Mouse (Mus musculus): ENCODE measurements around the gene Sirpa.

DNA sequence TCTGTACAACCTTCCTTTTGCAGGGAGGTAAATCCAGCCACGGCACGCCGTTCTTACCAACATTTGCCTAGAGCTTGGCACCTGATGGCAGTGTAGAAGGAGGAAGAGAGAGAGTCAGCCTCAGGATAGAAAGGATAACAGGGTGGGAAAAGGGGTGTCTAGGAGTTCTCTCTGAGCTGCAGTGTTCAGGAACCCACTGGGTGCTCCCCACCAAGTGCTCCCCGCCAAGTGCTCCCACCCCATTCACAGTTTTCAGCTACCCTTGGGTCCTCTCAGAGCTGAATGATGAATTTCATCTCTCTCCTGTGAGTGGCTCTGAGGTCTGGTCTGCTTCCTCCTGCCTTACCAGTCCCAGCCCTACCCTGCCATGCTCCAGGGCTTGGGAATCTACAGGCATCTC is 1.9 kb downstream of the Sirpa start:
- no peak for TF ChIP-seq POLR2A (IDR thresholded peaks at IDR 0.05; ENCODE audit: low read depth, low read length)
- TF ChIP-seq MEF2A (IDR thresholded peaks at IDR 0.05; ENCODE audit: borderline replicate concordance, low read depth, low read length), result no peak
- no peak for TF ChIP-seq CTCF (conservative IDR thresholded peaks at IDR 0.05 in 1 of 2, IDR thresholded peaks at IDR 0.05 in 1 of 2; ENCODE audit: low read depth in 2 of 2, low read length in 2 of 2)
- TF ChIP-seq RCOR1 (conservative IDR thresholded peaks at IDR 0.05; ENCODE audit: low read depth, low read length), result no peak
